Mouse (Mus musculus) liver (tissue): ENCODE results near the gene Gm7942.
"Not testable (repeated sequence)": the region's sequence is repeated elsewhere in the genome, so short reads cannot be mapped to it uniquely, and the experiment has no call there.

Source experiments
- DNase-seq: peaks from one replicate; pipeline ENCODE4 v3.0.0-alpha.2; 2020; ENCODE audit warnings: mixed read lengths

Gene Gm7942

GRCm38 (mm10) chr5:95106638-95107037 lies at the start of gene Gm7942:
Gene Gm7942, plus strand, starts transcription at chr5:95106938.
- DNase-seq: not testable (repeated sequence)
